Mouse (Mus musculus) embryonic facial prominence, embryonic 11.5 days (tissue): ENCODE measurements around the gene Ddt. TPM values are rescaled to one million over a fixed set of nuclear protein-coding genes. Genes with fewer than 3 reads are reported as not detected.
A peak's percentile ranks its signal among the peaks of the same experiment; 100 is the strongest.

Source experiments
- ATAC-seq: fragments of 200-750 bp; cut with Nextera tagmentation; replicated peaks from 2 replicates; pipeline ENCODE4 v1.8.0; 2017; ENCODE audit warnings: low read depth; ENCODE audit not compliant: insufficient number of reproducible peaks, low FRiP score, low TSS enrichment
- DNase-seq: peaks from one replicate; pipeline ENCODE4 v3.0.0-alpha.2; 2015; ENCODE audit warnings: low spot score
- H3K27ac ChIP-seq: fragments of 300-500 bp; sonication (generic); replicated peaks from 2 replicates; pipeline ENCODE4 v1.5.1; 2014; ENCODE audit warnings: mild to moderate bottlenecking, low read depth, low read length, control low read depth
- H3K27me3 ChIP-seq: fragments of 300-500 bp; sonication (generic); 2 replicates; pipeline ENCODE4 v1.6.1; 2014; ENCODE audit warnings: mild to moderate bottlenecking, low read length, moderate library complexity, mixed read lengths; ENCODE audit not compliant: control insufficient read depth, insufficient read depth
- H3K36me3 ChIP-seq: fragments of 300-500 bp; sonication (generic); replicated peaks from 2 replicates; pipeline ENCODE4 v1.6.1; 2014; ENCODE audit warnings: low read depth, mild to moderate bottlenecking, low read length, moderate library complexity, mixed read lengths; ENCODE audit not compliant: control insufficient read depth, insufficient read depth
- H3K4me1 ChIP-seq: fragments of 300-500 bp; sonication (generic); 2 replicates; pipeline ENCODE4 v1.6.1; 2014; ENCODE audit warnings: low read length, mixed read lengths; ENCODE audit not compliant: control insufficient read depth, insufficient read depth
- H3K4me2 ChIP-seq: fragments of 300-500 bp; sonication (generic); 2 replicates; pipeline ENCODE4 v1.6.1; 2014; ENCODE audit warnings: low read depth, mild to moderate bottlenecking, control low read depth, low read length, moderate library complexity
- H3K4me3 ChIP-seq: fragments of 300-500 bp; sonication (generic); 2 replicates; pipeline ENCODE4 v1.5.1; 2014; ENCODE audit warnings: low read depth, low read length, control low read depth
- H3K9ac ChIP-seq: fragments of 300-500 bp; sonication (generic); replicated peaks from 2 replicates; pipeline ENCODE4 v1.6.1; 2014; ENCODE audit warnings: mild to moderate bottlenecking, control low read depth, low read length
- H3K9me3 ChIP-seq: fragments of 300-500 bp; sonication (generic); replicated peaks from 2 replicates; pipeline ENCODE4 v1.6.1; 2016; ENCODE audit warnings: mild to moderate bottlenecking, low read length, inconsistent platforms, mixed read lengths; ENCODE audit not compliant: control insufficient read depth
- WGBS: fragments of 180-500 bp; shearing (Covaris S2); extraction: QIAGEN DNeasy Blood & Tissue Kit; methylation state at CpG from one replicate; pipeline ENCODE4 v1.1.7; 2014; 5-methylcytosine and 5-hydroxymethylcytosine counted together
- polyA plus RNA-seq: library from polyadenylated mRNA; unstranded; fragments of >200 nt; fragmentation: Nextera tagmentation; extraction: Ambion mirVana; gene quantifications from 2 replicates; pipeline ENCODE4 v1.2.1, GENCODE M21; 2014

Ddt gene
- polyA plus RNA-seq, 1 experiment from 2014 or later: 92.0 TPM

GRCm38 (mm10) chr10:75766856-75767255 is 6.4 kb downstream of the Ddt start:
- H3K27ac ChIP-seq: no peak overlapping the region
- no peaks in the 10 kb centered on the region for H3K27me3 ChIP-seq
- no peak for DNase-seq
- no peaks in the 10 kb centered on the region for H3K36me3 ChIP-seq
- no peaks in the 10 kb centered on the region for H3K9me3 ChIP-seq
- H3K4me3 ChIP-seq: no peak overlapping the region
- WGBS: 87% methylated on average over 6 of the region's 6 CpGs
- H3K4me1 ChIP-seq: no peaks in the 10 kb centered on the region
- no peak overlapping the region for H3K9ac ChIP-seq
- no peak for ATAC-seq
- H3K4me2 ChIP-seq: no peak overlapping the region

GRCm38 (mm10) chr10:75764519-75765473 is 8.4 kb downstream of the Ddt start:
- Histone ChIP-seq H3K27ac (no peak overlapping the region), H3K4me2 (peak overlapping the region; percentile 35), H3K9me3 (no peaks in the 10 kb centered on the region), H3K36me3 (no peaks in the 10 kb centered on the region; the same call in 1 of the 2 replicates), H3K4me1 (no peaks in the 10 kb centered on the region), H3K9ac (peak overlapping the region; percentile 57), H3K27me3 (no peaks in the 10 kb centered on the region), H3K4me3 (peak overlapping the region; percentile 89)
- peak; percentile 89 for DNase-seq
- 2% methylated on average over 27 of the region's 27 CpGs for WGBS
- ATAC-seq: peak; percentile 45

- WGBS: under 1% methylated on average over 57 of the region's 61 CpGs
- peak within 1 kb of the TSS; percentile 56; the same call in 1 of the 2 replicates for H3K27ac ChIP-seq
Measured at GRCm38 (mm10) chr10:75763682-75764518, 9.3 kb downstream of the Ddt start, which contains the start of gene Cabin1. Gene Cabin1, minus strand, starts transcription at chr10:75764341.

GRCm38 (mm10) chr10:75762413-75762812 is 10.8 kb downstream of the Ddt start:
- ATAC-seq (no peak), DNase-seq (no peak)
- Histone ChIP-seq H3K4me3 (no peak overlapping the region), H3K4me2 (no peak overlapping the region), H3K4me1 (no peaks in the 10 kb centered on the region), H3K27ac (no peak overlapping the region), H3K36me3 (peaks cover 4% of the 10 kb centered on the region), H3K27me3 (no peaks in the 10 kb centered on the region), H3K9ac (no peak overlapping the region), H3K9me3 (no peaks in the 10 kb centered on the region)
- 97% methylated on average over 3 of the region's 3 CpGs for WGBS

More at GRCm38 (mm10) chr10:75763682-75764518, 9.3 kb downstream of the Ddt start, which contains the start of gene Cabin1:
- H3K4me1 ChIP-seq: no peaks in the 10 kb centered on the region
- H3K36me3 ChIP-seq: no peaks in the 10 kb centered on the region; the same call in 1 of the 2 replicates
- peak within 1 kb of the TSS; percentile 70 for H3K9ac ChIP-seq
- peak within 1 kb of the TSS; percentile 79 for H3K4me2 ChIP-seq
- H3K9me3 ChIP-seq: no peaks in the 10 kb centered on the region
- DNase-seq (peak; percentile 100), ATAC-seq (peak; percentile 95)
- no peaks in the 10 kb centered on the region for H3K27me3 ChIP-seq
- H3K4me3 ChIP-seq: peak within 1 kb of the TSS; percentile 89

GRCm38 (mm10) chr10:75760311-75760710 is 12.9 kb downstream of the Ddt start:
- Histone ChIP-seq H3K27ac (no peak overlapping the region), H3K9me3 (no peaks in the 10 kb centered on the region), H3K4me3 (no peak overlapping the region), H3K9ac (no peak overlapping the region), H3K36me3 (peaks cover 4% of the 10 kb centered on the region), H3K4me2 (no peak overlapping the region), H3K27me3 (no peaks in the 10 kb centered on the region), H3K4me1 (no peaks in the 10 kb centered on the region)
- WGBS: 98% methylated on average over 3 of the region's 3 CpGs
- ATAC-seq: no peak
- DNase-seq: no peak

- H3K27me3 ChIP-seq: no peaks in the 10 kb centered on the region
- no peak overlapping the region for H3K27ac ChIP-seq
- no peaks in the 10 kb centered on the region for H3K9me3 ChIP-seq
- ATAC-seq (no peak), DNase-seq (no peak)
- no peaks in the 10 kb centered on the region for H3K4me1 ChIP-seq
- H3K36me3 ChIP-seq: peaks cover 4% of the 10 kb centered on the region
- H3K9ac ChIP-seq: no peak overlapping the region
- H3K4me2 ChIP-seq: no peak overlapping the region
- 94% methylated on average over 11 of the region's 11 CpGs for WGBS
- H3K4me3 ChIP-seq: no peak overlapping the region
Measured at GRCm38 (mm10) chr10:75756719-75757118, 16.5 kb downstream of the Ddt start.

- no peak; the same call in 1 of the 2 replicates for ATAC-seq
Measured at GRCm38 (mm10) chr10:75744017-75744416, 29.2 kb downstream of the Ddt start.

More at GRCm38 (mm10) chr10:75744017-75744416, 29.2 kb downstream of the Ddt start:
- 48% methylated on average over 3 of the region's 3 CpGs for WGBS
- no peak overlapping the region for H3K4me2 ChIP-seq
- H3K27ac ChIP-seq: no peak overlapping the region
- peaks cover 10% of the 10 kb centered on the region for H3K36me3 ChIP-seq
- H3K9ac ChIP-seq: no peak overlapping the region
- H3K27me3 ChIP-seq: no peaks in the 10 kb centered on the region
- no peak overlapping the region for H3K4me3 ChIP-seq
- DNase-seq: peak; percentile 87
- H3K9me3 ChIP-seq: no peaks in the 10 kb centered on the region
- no peaks in the 10 kb centered on the region for H3K4me1 ChIP-seq
